Mouse (Mus musculus): ENCODE measurements around the gene Susd4.

DNA sequence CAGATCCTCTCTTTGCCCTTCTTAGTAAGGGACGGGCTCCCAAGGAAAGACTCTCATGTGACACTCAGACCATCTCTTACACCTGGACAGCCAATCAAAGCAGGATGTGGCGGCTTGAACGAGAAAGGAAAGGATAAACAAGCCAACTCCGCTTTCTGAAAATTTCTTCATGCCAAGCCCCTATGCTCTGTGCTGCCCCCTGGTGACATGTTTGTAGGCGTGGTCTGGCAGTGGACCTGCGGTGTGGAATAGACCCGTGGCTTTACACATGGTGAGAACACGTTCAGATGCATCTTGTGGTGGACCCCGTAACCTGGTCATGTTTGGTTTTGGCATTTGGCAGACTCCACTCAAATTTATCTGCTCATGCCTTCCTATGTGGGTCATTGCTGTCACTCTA, 132.0 kb downstream of the Susd4 start:
- TF ChIP-seq JUND (conservative IDR thresholded peaks at IDR 0.05; ENCODE audit: low read depth, low read length) (no peak), E2F4 (IDR thresholded peaks at IDR 0.05; ENCODE audit: insufficient replicate concordance, low read depth, low read length) (no peak), HCFC1 (IDR thresholded peaks at IDR 0.05; ENCODE audit: low read depth, low read length) (no peak), NRF1 (IDR thresholded peaks at IDR 0.05; ENCODE audit: low read depth, low read length) (no peak), CTCF (conservative IDR thresholded peaks at IDR 0.05 in 1 of 2, IDR thresholded peaks at IDR 0.05 in 1 of 2; ENCODE audit: low read depth in 2 of 2, low read length in 2 of 2) (peak; percentile 44 to 73), POLR2AphosphoS2 (IDR thresholded peaks at IDR 0.05; ENCODE audit: low read depth, low read length) (no peak), ELF1 (IDR thresholded peaks at IDR 0.05; ENCODE audit: low read depth, low read length) (no peak), TCF12 (IDR thresholded peaks at IDR 0.05; ENCODE audit: low read depth, low read length) (no peak), KAT2A (IDR thresholded peaks at IDR 0.05; ENCODE audit: insufficient replicate concordance, low read length) (no peak), USF2 (conservative IDR thresholded peaks at IDR 0.05; ENCODE audit: low read depth, low read length) (no peak), POLR2A (IDR thresholded peaks at IDR 0.05; ENCODE audit: low read depth, low read length) (no peak), ZMIZ1 (IDR thresholded peaks at IDR 0.05; ENCODE audit: low read depth, low read length) (no peak), EP300 (IDR thresholded peaks at IDR 0.05; ENCODE audit: low read length) (no peak), CHD2 (IDR thresholded peaks at IDR 0.05; ENCODE audit: low read length) (no peak)

Data from CH12.LX (cell line).